Mouse (Mus musculus) C2C12 (cell line): ENCODE data around the gene Efl1.

Experiments
- CEBPB ChIP-seq: IDR thresholded peaks from one replicate; pipeline ENCODE4 v1.6.1; 2011; ENCODE audit warnings: low read depth, mild to moderate bottlenecking, control low read depth, moderate library complexity
- CTCF ChIP-seq: IDR thresholded peaks from one replicate; pipeline ENCODE4 v1.5.1; 2011; ENCODE audit not compliant: control insufficient read depth, insufficient read depth, insufficient read length
- MYOD1 ChIP-seq: IDR thresholded peaks from one replicate; pipeline ENCODE4 v1.6.1; 2011; ENCODE audit warnings: low read depth; ENCODE audit not compliant: control insufficient read depth, insufficient read length
- MYOG ChIP-seq: IDR thresholded peaks from one replicate; pipeline ENCODE4 v1.6.1; 2011; ENCODE audit not compliant: control insufficient read depth, insufficient read length; ENCODE audit errors: extremely low read depth
- USF1 ChIP-seq: IDR thresholded peaks from one replicate; pipeline ENCODE4 v1.6.1; 2011; ENCODE audit warnings: low read depth, mild to moderate bottlenecking, control low read depth, moderate library complexity

DNA sequence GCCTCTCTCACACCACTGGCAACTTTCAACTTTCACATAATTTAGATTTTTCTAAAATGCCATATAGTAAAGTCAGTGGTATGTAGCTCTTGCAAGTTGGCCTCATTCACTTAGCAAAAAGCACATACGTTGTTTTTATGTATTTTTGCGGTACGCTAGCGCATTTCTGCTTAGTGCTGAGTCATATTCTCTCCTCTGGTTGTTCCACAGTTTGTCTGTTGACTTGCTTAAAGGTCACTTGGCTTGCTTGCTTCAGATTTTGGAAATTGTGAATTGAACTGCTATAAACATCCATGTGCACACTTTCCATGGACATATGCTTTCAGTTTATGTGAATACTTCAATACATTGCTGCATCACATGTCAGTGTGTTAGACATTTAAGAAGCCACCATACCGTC, 31.5 kb downstream of the Efl1 start:
- no peak for TF ChIP-seq CTCF
- no peak for TF ChIP-seq CEBPB
- no peak for TF ChIP-seq USF1
- TF ChIP-seq MYOG, result no peak
- TF ChIP-seq MYOD1, result no peak
